Comparison of ENCODE assay signal across 8 mouse cellular contexts in genomic region chr11:11808820-11809403, GRCm38 (mm10). TPM values are rescaled to one million over a fixed set of nuclear protein-coding genes. Genes with fewer than 3 reads are reported as not detected.
DNase-seq lines count a peak whose midpoint lies in the region; ATAC-seq lines count a peak whose summit lies in the region.

Gene Fignl1 (minus strand): TSS chr11:11808962.

- no peaks in the 10 kb centered on the region for H3K27me3 ChIP-seq in heart, embryonic 14.5 days (ENCODE audit: control insufficient read depth, insufficient read depth, low read length)
- H3K27me3 ChIP-seq in liver, embryonic 12.5 days (replicated peaks), result 0 out of 2 replicates have a peak, but pooled peaks cover 7% of the 10 kb centered on the region
- no peaks in the 10 kb centered on the region for H3K27me3 ChIP-seq in splenic B cell, adult 2 months (ENCODE audit: control insufficient read depth, insufficient read depth, low read length, poor library complexity, severe bottlenecking)

- peak within 1 kb of the TSS; percentile 68 for H3K4me2 ChIP-seq in heart, embryonic 14.5 days (ENCODE audit: low read length)
- peak within 1 kb of the TSS; percentile 94 for H3K4me2 ChIP-seq in liver, embryonic 12.5 days

- peaks cover 22% of the 10 kb centered on the region for H3K36me3 ChIP-seq in heart, embryonic 14.5 days (ENCODE audit: control insufficient read depth, insufficient read depth, low read length)
- H3K36me3 ChIP-seq in liver, embryonic 12.5 days, result peaks cover 32% of the 10 kb centered on the region
- no peaks in the 10 kb centered on the region for H3K36me3 ChIP-seq in splenic B cell, adult 2 months (ENCODE audit: control insufficient read depth, insufficient read depth, low read length, poor library complexity, severe bottlenecking)

- peak; percentile 96 for ATAC-seq in heart, embryonic 14.5 days (ENCODE audit: insufficient number of reproducible peaks, insufficient read depth, low FRiP score, low read depth)
- peak; percentile 93 for ATAC-seq in liver, embryonic 12.5 days

- H3K9ac ChIP-seq in heart, embryonic 14.5 days (ENCODE audit: low read length), result peak within 1 kb of the TSS; percentile 83
- peak within 1 kb of the TSS; percentile 90 for H3K9ac ChIP-seq in liver, embryonic 12.5 days

- peak; percentile 98 for DNase-seq in CD8-positive naive resting alpha-beta T cell, adult 2 months (ENCODE audit: low read depth in 2 of 2, low spot score in 2 of 2)
- peak; percentile 98 for DNase-seq in c-Kit-negative CD71-positive TER-119-positive erythroid progenitor cells, embryonic 14.5 days (ENCODE audit: low read depth, low spot score)
- peak; percentile 80 for DNase-seq in fibroblast of lung, adult 2 months (ENCODE audit: low read depth)
- DNase-seq in kidney, postnatal 14 days, result peak; percentile 97
- peak; percentile 99 for DNase-seq in naive thymus-derived CD4-positive, alpha-beta T cell, adult 2 months (ENCODE audit: low read depth)
- peak; percentile 99 for DNase-seq in splenic B cell, adult 2 months (ENCODE audit: low read depth, low spot score)

- peaks cover 7 to 20% of the 10 kb centered on the region in 2 experiments for H3K4me1 ChIP-seq in heart, embryonic 14.5 days (ENCODE audit: control insufficient read depth in 2 of 2, insufficient read depth in 2 of 2, low read length in 2 of 2)
- peaks cover 69% of the 10 kb centered on the region for H3K4me1 ChIP-seq in liver, embryonic 12.5 days

- under 1% methylated on average over 53 of the region's 53 CpGs for whole genome bisulfite sequencing in heart, embryonic 14.5 days
- WGBS in liver, embryonic 12.5 days (ENCODE audit: insufficient replicate concordance), result under 1% methylated on average over 53 of the region's 53 CpGs

- peak within 1 kb of the TSS; percentile 95 to 99 for H3K27ac ChIP-seq in heart, embryonic 14.5 days (replicated peaks in 1 of 2; ENCODE audit: control insufficient read depth in 1 of 2, insufficient read depth in 1 of 2, low read depth in 2 of 2, low read length in 2 of 2)
- peak within 1 kb of the TSS; percentile 96 for H3K27ac ChIP-seq in liver, embryonic 12.5 days

- no peaks in the 10 kb centered on the region for H3K9me3 ChIP-seq in heart, embryonic 14.5 days (ENCODE audit: control insufficient read depth, low read length)
- no peaks in the 10 kb centered on the region for H3K9me3 ChIP-seq in liver, embryonic 12.5 days (replicated peaks)

- H3K4me3 ChIP-seq in heart, embryonic 14.5 days (ENCODE audit: control insufficient read depth in 1 of 2, insufficient read depth in 1 of 2, low read depth in 1 of 2, low read length in 2 of 2), result peak within 1 kb of the TSS; percentile 58 to 62
- peak within 1 kb of the TSS; percentile 77 for H3K4me3 ChIP-seq in liver, embryonic 12.5 days

RNA-seq across cellular contexts. Expression of gene Fignl1, which starts in this region (rescaled TPM):
- polyA plus RNA-seq in heart, embryonic 14.5 days (2014; fragmentation: Nextera tagmentation; extraction: Ambion mirVana), result 49.6 and 53.8 TPM in 2 replicates
- 126 and 130 TPM in 2 replicates for polyA plus RNA-seq in liver, embryonic 12.5 days (2016; fragmentation: Nextera tagmentation; extraction: Ambion mirVana)

Comparison
In these comparisons a context has a peak if more than half of its experiments do, and no peak if none do; other contexts are left out.
1. Peak in every context shown above with its lines: DNase-seq, ATAC-seq, H3K4me3 ChIP-seq and H3K27ac ChIP-seq.